Mouse (Mus musculus): ENCODE results near the gene Adora2a. TPM values are rescaled to one million over a fixed set of nuclear protein-coding genes. Genes with fewer than 3 reads are reported as not detected.

Adora2a gene
- not detected for polyA plus RNA-seq (2014; fragmentation: Illumina TruSeq; extraction: RNeasy Lipid Tissue Mini Kit (QIAGEN cat#74804); ENCODE audit: low read depth, low replicate concordance)

DNA sequence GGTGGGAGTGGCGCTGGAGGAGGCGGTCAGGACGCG lies at the start of gene Adora2a:
Gene Adora2a, plus strand, starts transcription at position 6 of the 36 bp plus-strand sequence.

Other genes starting within 250 kb of the Adora2a start
- 11.2 TPM for gene Specc1l, start 104.8 kb upstream of the Adora2a start, polyA plus RNA-seq (2014; fragmentation: Illumina TruSeq; extraction: RNeasy Lipid Tissue Mini Kit (QIAGEN cat#74804); ENCODE audit: low read depth, low replicate concordance)
- gene Upb1, start 84.2 kb downstream of the Adora2a start, polyA plus RNA-seq (2014; fragmentation: Illumina TruSeq; extraction: RNeasy Lipid Tissue Mini Kit (QIAGEN cat#74804); ENCODE audit: low read depth, low replicate concordance): 35.9 TPM
- gene Snrpd3, start 200.7 kb downstream of the Adora2a start, polyA plus RNA-seq (2014; fragmentation: Illumina TruSeq; extraction: RNeasy Lipid Tissue Mini Kit (QIAGEN cat#74804); ENCODE audit: low read depth, low replicate concordance): 24.3 TPM
- 14.8 TPM for gene Gucd1, start 201.1 kb downstream of the Adora2a start, polyA plus RNA-seq (2014; fragmentation: Illumina TruSeq; extraction: RNeasy Lipid Tissue Mini Kit (QIAGEN cat#74804); ENCODE audit: low read depth, low replicate concordance)
- 2.0 TPM for gene Lrrc75b, start 243.5 kb downstream of the Adora2a start, polyA plus RNA-seq (2014; fragmentation: Illumina TruSeq; extraction: RNeasy Lipid Tissue Mini Kit (QIAGEN cat#74804); ENCODE audit: low read depth, low replicate concordance)
- 20.9 TPM for gene Ggt1, start 244.7 kb downstream of the Adora2a start, polyA plus RNA-seq (2014; fragmentation: Illumina TruSeq; extraction: RNeasy Lipid Tissue Mini Kit (QIAGEN cat#74804); ENCODE audit: low read depth, low replicate concordance)

All from kidney, adult 10 weeks (tissue).